Mouse (Mus musculus) right cerebral cortex, postnatal 36 days (tissue): ENCODE data around the gene Ubl4b.

Source experiments
- DNase-seq, 2 experiments: peaks; one replicate each; pipeline ENCODE4 v3.0.0; 2022; ENCODE audit warnings: low spot score in 2 of 2, mixed read lengths in 1 of 2

Gene Ubl4b

DNA sequence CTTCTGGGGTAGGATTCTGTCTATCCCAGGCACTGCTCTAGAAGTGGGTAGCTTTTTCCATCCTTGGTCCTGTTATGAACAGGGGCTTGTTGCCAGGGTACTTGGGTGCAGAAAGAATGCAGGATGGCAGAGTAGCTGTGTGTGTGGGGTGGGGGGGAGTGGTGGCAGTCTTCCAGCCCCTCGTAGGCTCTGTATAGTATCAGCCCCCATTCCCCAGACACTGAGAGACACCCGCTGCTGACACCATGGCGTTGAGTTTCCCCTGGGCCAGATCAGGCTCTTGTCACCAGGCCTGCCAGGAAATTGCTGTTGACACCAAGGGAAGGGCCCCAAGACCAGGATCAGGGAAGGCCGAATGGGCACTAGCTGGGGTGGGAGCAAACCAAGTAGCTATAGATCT is 13.8 kb upstream of the Ubl4b start:
- no peak for DNase-seq

DNA sequence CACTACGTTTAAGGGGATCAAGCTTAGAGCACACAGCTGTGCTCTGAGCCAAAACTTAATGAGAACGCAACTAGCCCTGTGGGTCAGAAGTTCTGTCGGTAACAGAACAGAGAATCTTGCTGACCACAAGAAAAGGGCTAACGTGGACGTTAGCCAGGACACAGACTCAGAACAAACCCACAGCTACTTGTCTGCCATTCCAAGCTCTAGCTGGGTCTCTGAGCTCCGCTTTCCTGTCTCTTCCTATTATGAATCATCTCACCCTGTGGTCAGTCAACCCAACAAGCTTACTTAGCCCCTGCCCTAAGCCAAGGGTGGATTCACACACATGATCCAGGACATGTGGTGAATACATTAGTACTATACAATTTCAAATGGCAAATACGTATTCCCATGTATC is 12.9 kb upstream of the Ubl4b start:
- DNase-seq, result no peak

DNA sequence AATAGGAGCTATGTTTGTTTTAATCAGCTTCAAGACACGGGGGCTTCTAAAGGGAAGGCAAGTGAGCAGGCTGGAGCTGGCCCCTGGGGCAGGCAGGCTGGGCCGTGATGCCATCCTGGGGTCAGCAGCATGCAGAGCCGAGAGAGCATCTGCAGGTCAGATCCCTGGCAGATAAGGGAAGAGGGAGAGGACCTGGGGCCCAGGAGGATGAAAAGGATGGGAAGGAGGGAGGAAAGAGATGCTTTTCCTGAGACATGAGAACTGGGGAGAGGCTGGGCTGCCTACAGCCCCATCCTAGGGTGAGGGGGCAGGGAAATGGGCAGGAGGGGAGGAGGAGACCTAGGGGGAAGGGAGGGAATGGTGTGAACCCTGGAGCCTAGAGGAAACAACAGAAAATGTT is 10.5 kb upstream of the Ubl4b start:
- DNase-seq, result no peak

DNA sequence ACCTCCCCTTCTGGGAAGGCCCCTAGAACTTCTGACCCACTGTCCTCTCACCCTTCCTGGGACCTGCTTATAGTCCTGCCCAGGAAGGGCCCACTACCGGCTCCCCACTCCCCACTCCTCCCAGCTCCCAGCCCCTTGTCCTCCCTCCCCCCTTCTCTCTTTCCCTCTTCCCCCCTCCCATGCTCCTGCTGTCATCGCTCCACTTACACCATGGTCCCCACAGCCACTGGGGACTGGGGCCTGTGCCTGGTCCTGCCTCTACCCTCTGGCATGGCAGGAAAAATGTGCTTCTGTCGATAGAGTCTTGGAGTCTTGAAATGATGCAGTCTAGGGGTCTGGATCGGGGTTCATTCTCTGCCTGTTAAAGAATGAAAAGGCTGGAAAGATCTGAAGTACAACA is 9.0 kb upstream of the Ubl4b start:
- no peak for DNase-seq

DNA sequence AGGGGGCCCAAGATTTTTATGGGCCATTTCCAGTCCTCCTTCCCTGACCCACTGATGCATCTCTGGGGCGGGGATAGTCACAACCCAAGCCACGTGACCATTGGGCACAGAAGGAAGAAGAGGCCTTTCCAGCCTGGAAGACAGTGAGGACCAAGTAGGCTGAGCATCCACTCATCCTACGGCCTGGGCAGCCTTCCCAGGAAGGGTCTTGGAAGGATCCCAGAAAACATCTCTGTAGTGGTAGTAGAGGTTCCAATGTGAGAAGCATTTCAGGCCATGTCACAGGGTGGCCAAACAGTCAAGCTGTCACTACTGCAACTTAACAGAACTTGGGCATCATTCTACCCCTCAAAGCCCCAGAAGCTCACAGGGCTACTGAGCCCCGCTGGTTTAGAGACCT is 7.7 kb upstream of the Ubl4b start:
- DNase-seq, result no peak

DNA sequence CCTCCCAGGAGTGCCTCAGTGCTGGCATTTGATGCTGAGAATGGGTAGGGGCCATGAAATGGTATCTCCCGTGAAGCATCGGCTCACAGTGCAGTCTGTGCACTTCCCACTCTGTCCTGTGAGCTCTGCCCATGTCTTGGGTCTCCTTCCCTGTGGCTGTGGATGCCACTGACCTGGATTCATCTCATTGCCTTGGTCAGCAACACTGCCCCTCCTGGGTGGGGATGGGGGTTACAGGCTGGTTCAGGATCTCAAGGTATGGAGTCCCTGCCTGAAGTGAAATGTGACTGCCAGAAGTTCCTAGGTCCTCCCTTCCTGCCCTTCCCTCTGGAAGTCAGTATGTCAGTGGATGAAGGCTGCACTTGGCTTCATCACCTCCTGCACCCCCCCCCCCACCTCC is 7.2 kb upstream of the Ubl4b start:
- DNase-seq, result no peak

DNA sequence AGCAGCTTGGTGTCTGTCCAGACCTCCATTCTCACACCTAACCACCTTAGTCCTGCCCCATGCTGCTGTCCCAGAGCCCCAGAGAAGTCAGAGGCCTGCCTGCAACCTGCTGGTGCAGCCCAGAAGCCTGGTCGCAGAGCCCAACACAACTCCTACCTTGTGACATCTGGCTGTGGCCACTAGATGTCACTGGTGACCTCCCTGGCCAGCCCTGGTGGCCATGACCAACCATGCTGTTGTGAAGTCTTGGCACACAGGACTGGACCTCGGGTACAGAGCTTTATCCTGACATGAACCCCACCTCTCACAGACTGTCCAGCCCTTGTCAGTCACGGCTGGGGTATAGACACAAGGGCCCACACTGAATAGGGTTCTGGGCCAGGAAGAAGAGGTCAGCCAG is 4.3 kb upstream of the Ubl4b start:
- DNase-seq, result peak; percentile 34 to 38

DNA sequence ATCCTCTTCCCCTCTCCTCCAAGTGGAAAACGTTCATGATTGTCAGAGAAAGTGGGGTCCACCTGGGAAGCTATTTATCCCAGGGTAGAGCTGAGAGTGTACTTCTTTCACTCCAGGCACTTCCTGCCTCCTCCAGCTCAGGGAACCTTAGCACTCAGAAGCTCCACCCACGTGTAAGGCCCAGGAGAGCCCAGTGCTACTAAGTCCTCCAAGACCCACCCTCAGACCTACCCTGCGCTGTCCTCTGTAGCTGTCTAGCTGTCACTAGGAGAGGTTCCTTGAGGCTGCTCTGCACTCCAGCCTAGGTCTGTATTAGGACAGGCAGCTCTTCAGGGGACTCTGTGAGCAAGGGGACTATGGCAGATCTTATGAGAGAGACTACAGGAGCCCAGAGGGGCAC is 3.9 kb upstream of the Ubl4b start:
- no peak for DNase-seq

DNA sequence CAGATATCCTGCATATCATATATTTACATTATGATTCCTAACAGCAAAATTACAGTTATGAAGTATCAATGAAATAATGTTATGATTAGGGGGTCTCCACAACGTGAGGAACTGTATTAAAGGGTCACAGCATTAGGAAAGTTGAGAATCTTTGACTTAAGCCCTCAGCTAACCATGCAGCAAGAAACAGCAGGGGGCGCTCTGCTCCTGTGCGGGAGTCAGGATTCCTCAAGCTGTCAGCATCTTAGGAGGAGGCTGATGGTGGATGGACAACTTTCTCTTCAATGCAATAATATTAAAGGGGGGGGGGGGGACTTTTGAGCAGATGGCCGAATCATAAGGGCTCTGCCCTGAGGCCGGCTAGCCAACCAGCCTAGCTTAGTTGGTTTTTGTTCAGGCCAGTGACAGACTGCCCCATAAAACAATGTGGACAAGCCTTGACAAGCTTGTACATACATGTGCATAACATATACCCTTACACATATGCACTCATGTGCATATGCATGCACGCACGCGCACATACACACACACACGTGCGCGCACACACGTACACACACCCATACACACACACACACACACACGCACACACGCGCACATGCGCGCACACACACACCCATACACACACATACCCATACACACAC is 4.3 kb downstream of the Ubl4b start:
- DNase-seq, result no peak

DNA sequence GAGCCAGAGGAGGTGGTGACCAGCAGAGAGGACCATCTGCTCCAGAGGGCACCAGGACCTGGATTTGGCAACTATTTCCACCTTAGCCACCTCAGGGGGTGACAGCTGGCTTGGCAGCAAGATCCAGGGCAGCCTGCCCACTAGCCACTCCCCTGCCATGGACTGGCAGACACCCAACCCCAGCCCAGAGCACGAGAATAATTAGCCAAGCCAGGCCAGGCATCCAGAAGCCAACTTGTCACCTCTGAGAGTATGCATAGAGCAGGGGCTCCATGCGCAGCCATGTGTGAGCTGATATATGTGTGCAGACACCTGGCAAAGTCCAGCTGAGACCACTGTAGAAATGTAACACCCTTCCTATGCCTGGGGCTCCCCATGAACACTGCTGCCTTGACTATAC is 7.9 kb downstream of the Ubl4b start:
- DNase-seq, result no peak

DNA sequence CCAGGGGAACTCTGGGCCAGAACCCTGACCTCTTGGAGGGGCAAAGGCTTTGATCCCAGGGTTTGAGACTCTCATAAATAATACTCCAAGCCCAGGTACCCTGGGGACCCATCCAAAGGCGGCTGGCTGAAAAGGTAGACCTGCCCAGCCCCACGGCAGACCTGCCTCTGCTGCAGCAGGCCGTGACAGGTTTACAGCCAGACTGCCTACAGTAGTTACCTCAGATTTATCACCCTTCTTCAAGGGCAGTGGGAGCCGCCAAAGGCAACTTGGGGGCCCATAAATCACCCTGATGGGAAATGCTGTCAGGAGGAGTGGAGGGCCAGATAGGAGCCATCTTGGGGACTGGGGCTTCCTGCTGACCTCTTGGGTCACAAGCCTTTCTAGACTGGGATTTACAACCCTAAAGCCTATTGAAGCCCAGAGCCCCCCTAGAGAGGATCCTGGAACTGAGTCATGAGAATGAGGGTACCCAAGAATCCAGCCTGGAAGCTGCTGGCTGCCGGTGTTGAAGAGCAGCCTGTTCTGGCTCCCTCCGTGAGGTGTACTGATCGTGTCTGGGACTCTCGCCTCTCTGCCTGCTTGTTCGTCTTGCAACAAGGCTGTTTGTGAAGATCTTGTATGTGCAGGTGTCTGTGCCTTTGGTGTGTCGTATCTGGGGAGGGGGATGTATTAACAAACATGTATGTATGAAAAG is 9.0 kb downstream of the Ubl4b start:
- no peak for DNase-seq

DNA sequence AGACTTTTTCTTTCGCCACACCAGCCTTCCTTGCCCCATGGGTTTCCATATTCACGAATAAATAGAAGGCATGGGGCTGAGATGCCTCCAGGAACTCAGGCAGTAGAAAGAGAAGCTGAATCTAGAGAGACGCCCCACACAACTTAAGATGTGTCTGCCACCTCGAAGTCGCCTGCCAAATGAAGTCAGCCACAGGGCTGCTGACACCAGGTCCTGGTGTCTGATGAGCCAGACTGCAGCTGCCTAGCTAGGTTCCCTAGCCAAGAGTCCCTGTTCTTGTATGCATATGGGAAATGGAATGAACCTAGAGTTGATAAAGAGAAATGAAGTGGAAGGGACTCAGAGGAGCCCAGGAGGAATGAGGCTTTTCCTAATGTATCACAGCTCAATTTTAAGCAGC is 9.6 kb downstream of the Ubl4b start:
- no peak for DNase-seq

DNA sequence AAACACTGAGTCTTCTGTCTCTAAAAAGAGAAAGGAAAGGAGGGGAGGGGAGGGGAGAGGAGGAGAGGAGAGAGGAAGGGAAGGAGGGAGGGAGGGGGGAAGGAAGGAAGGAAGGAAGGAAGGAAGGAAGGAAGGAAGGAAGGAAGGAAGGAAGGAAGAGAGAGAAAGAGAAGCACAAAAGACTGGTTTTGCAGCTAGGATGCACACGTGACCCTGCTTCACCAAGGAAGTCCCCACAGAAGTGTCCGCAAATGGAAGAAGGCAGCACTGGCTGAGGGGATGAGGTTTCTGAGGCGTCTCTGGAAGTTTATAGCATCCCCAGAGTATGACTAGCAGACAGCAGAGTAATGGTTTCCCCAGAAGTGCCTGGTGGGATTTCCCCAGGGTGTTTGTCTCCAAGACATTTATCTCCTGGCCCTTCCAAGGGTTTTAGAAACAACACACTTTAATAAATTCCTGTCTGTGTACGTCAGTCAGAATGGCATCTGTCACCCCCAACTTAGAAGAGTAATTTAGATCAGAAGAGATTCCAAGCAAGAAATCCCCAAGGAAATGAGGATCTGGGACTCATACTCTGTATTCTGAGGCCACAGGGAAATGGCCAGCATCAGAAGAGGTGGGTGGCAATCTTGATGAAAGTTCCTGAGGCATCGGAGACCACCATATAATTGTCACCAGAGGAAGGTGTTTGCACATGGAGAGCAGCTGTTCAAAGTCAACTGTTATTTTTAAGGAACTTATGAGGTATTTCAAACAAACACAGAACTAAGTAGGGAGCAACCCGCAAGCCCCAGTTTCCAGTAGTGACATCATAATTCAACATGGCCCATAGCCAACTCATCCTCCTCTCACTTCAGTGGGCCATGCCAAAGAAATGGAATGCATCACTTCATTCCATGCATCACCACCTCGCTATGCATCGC is 11.5 kb downstream of the Ubl4b start:
- no peak for DNase-seq

DNA sequence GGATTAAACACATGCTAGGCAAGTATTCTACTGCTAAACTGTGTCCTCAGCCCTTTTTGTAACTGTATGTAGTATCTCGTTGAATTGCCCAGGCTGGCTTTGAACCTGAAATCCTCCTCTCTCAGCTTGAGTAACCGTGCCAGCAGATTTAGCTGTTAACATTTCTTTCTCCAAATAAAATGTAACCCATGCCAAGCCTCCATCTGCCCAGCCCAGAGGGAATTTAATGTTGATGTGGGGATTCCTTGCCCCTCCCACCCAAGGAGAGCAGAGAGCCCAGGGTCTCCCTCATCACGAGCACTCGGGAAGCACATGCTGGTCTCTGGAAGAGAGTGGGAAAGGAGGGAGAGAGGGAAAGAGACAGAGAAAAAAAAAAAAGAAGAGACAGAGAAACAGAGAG is 12.3 kb downstream of the Ubl4b start:
- no peak for DNase-seq

DNA sequence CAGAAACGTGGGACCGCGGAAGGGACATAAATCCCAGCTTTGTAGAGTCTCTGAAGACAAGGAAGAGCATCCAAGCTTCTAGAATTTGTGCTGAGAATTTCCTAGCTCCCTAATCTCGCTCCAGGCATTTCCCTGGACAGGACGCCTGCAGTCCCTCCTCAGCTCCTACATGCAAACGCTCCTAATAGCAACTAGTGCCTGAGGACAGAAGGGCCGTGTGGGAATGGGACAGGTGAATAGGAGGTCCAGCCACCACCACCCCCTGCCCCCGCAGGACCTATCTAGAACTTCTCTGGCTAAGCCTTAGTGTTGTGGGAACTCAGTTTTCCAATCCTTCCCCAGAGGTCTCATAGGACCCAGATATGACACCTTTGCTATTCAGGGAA is 17.4 kb downstream of the Ubl4b start:
- DNase-seq, result no peak

DNA sequence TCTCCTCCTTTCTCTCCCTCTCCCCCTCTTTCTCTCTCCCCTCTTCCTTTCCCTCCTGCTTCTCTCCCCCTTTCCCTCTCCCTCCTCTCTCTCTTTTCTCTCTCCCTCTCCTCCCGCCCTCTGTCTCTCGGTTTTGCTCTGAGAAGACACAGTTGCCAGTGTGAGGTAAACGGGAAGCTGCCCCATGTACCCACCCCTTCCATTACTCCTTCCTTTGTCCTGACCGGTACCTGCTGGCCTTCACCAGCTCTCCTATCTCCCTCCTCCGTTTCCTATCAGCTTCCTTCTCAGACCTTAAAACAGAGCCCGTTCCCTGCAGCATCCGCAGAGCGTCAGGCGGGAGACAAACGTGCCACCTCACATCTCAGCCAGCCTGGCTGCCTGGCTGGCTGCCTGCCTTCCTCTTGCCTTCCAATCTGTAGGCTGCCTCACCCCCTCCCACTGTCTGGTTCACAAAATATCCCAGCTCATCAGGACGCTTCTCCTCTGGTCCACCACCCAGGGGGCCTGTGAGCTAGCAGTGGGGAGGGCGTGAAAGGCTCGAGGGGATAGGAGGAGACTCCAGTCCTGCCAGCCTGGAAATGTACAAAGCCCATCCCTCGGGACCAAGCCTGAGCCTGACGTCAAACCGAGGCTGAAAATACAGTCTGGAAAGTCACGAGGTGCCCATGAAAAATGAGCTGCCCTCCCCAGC is 17.9 kb downstream of the Ubl4b start:
- DNase-seq, result peak; percentile 85 to 91

DNA sequence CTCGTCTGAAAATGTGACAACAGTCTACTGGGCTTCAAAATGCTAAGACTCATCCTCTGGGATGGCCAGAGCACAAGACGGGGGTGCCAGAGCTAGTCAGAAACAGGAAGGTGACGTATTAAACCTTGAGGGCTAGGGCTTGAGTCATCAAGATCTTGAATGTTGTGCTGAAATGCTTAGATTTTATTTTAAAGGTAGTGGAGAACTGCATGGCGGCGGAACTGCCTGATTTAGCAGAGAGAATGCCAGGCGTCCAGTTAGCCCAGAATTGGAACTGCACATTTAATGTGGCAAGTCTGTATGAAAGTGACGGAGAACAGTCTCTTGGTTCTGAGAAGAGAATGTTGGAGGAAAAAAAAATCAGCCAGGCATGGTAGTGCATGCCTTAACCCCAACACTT is 19.9 kb downstream of the Ubl4b start:
- DNase-seq, result peak in 1 of 2 experiments; percentile 53

DNA sequence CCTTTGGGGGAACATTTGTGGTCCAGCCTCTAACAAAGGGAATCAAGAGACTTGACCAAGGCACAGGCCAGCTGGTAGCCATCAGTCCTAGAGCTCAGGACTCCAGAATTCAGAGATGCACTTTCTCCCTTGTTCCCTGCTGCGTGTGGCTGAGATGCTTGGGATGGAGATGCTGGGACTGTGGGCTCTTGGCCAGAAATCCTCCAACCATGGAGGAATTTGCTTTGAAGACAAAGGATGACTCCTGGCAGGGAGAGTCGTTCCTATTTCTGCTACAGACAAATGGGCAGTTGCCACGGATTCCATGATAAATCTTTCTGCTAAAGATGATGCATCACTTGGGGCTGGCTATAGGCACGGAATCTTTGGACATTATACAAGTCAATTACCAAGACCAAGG is 21.3 kb downstream of the Ubl4b start:
- no peak for DNase-seq

DNA sequence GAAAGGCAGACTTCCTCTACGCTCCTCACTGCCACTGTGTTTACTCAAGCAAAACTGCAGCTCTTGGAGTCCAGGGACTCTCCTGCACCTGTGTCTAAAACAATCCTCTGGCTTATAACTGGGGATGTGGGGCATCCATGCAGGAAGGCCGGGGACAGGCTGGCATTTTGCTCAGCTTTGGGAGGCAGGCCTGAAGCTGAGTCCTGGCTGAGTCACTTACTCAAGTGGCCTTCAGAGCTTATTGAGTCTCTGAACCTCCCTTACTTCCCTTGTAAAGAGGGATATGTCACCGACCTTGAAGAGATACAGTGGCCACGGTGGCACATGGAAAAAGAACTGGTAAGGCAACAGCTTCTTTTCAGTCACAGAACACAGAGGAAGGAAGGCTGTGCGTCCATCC is 24.3 kb downstream of the Ubl4b start:
- DNase-seq, result no peak

DNA sequence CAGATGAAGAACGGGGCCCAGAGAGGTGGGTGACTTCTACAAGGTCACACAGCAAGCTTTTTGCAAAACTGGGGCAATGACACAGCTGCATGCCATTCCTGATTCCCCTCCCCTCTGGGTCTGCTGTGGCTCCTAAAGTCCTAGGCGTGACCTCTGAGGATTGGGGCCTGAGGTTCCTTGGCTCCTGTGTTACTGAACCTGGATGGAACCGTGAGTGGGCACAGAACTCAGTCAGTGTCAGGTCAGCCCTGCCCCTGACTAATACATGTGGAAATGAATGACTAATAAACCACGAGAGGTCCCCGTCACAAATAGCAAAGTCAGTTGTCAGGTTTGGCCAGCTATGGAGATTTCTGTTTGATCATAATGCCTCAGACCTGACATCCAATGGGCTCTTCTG is 25.7 kb downstream of the Ubl4b start:
- DNase-seq, result no peak

DNA sequence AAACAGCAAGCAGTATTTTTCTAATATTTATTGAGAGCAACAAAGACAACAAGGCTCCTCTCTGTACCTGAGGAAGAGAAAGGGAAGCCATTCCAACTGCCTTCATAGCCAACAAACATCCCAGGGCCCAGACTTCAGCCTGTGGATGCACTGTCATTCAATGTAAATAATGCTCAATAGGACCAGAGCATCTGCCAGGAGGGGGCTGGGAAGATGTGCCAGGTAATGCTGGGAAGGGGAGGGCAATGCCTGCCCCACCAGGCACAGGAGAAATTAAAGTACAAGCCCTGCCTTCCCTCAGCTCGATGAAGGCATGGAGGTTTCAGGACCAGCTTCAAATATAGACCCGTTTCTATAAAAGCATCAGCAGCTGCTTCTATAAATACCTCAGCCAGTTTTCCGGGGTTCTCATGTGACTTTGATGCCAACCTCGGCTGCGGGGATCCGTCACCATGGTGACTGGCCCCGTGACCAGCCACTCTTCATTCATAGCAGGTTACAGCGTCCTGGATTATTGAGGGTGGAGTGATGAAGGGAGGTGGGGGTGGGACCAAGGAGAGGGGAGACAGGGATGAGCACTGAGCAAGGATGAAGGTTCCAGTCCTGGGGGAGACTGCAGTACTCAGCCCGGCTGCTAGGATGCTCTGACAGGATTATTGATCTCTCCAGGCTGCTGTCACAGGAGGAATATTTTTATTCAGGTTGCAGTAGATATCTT is 26.3 kb downstream of the Ubl4b start:
- peak; percentile 87 to 94 for DNase-seq

DNA sequence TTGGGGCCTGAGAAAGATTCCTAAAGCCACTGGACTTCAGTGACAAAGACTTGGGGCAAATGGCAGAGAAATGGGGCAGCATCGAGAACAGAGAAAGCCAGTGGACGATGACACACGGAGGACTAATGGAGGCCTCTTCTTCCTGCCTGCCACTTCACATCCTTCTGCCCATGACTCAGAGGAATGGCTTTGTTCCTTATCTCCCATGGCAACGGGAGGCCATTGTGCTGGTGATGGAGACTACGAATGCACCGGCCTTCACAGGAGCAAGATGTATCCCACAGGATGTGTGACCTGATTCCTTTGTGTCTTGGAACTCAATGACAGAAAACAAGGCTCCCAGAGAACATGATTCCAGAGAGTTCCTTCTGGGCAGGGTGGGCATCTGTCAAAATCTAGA is 30.3 kb downstream of the Ubl4b start:
- DNase-seq, result no peak
